Mouse (Mus musculus) cerebellum, adult 18-20 months (tissue): ENCODE measurements around the gene Cdc42.

ENCODE experiments used
- DNase-seq, 2 experiments: peaks; one replicate each; pipeline ENCODE4 v3.0.0; 2021

The Cdc42 gene

GRCm38 (mm10) chr4:137282122-137282521 is 75.4 kb downstream of the Cdc42 start:
- no peak for DNase-seq

DNA sequence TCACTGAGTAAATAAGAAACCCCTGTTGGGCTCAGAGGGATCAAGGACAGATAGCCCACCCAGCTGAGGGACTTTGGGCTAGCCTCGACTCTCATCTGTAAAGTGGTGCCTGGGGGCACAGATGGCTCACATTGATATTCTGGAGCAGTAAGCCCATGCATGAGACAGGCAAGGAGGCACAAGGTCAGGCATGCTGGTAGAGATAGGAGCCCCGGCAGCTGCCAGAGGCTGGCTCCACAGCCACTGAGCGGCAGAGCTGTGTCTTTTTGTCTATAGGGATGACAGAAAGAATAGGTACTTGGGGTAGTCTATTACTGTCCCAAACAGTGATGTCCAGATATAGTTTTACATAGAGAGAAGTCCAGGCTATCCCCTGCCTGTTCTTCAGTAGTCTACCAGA is 76.2 kb downstream of the Cdc42 start:
- no peak for DNase-seq

GRCm38 (mm10) chr4:137279346-137279745 is 78.2 kb downstream of the Cdc42 start:
- no peak for DNase-seq

DNA sequence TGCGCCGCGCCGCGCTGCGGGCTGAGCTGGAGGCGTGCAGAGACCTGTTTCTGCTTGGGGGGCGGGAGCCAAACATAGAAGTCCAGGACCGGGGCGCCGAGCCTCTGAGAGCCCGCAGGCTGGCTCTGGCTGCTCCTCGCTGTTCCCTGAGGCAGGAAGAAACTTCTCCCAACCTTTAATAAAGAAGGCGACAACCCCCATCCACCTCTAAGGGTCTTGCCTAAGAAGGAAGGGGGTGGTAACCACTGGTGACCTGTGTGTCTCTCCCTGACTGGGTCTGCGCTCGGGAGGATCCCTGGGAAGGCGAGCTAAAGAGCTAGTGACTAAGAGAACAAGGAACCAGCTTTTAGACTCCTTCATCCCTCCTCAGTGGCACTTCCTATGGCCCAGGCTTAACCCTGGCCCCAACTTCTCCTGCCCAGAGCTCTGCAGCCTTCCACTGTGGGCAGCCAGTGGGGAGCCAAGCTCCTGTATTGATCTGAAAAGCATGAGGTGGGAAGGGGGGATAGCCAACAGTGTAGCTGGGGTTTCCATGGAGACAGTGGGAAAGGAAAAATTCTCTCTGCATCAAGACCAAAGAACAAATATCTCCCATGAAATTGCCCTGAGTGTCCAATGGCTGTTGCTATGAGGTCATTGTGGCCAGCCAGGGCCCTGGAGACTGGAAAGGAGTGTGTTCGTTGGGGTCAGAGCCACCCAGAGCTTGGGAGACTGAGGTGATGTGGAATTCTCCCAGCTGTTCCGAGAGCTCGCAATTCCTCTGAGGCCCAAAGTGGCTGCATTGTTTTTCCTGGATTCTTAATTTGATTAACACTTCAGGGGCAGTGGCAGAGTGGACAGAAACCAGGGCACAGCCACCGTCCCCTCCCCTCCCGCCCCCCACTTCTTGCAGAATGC is 79.1 kb downstream of the Cdc42 start:
- no peak for DNase-seq

GRCm38 (mm10) chr4:137277600-137278143 is 79.8 kb downstream of the Cdc42 start:
- no peak for DNase-seq

DNA sequence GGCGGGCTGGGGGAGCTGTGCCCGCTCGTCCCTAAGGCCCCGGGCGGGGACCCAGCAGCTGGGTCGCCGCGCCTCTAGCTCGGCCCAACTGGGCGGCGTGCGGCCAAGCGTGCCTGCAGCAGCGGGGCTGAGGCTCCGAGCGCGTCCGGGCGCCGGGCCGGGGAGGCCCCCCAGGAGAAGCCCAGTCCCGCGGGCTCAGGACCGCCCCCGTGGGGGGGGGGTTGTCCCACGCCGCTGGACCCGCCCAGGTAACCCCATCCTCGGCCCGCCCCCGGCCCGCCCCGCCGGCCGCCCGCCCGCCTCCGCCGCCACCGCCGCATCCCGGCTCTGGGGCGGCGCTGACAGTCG is 80.4 kb downstream of the Cdc42 start, which contains the start of gene Wnt4:
Gene Wnt4 (plus strand): TSS at position 324 of the 348 bp plus-strand sequence.
- peak in 1 of 2 experiments; percentile 36 for DNase-seq

- DNase-seq: no peak
Observed at GRCm38 (mm10) chr4:137276443-137277165, 80.9 kb downstream of the Cdc42 start.

- DNase-seq: no peak
Observed at GRCm38 (mm10) chr4:137274304-137274703, 83.2 kb downstream of the Cdc42 start.

DNA sequence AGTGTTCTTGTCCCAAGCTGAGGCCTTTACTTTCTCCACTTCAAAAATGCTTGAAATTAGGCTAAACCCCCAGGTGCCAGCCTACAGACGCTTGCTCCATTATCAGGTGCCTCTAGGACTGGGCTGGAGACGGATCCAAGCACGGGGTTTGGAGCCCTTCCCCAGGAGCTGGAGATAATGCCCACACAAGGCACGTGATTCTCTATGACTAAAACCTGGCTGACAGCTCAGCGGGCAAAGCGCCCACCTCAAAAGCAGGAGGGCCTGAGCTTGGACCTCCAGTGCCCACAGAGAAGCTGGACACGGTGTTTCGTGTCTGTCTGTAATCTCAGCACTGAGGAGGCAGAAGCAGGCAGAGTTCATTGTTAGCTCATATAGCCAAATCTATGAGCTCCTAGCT is 85.7 kb downstream of the Cdc42 start:
- DNase-seq: no peak
